Mouse (Mus musculus) midbrain, embryonic 15.5 days (tissue): ENCODE data around the gene Comtd1. TPM values are rescaled to one million over a fixed set of nuclear protein-coding genes. Genes with fewer than 3 reads are reported as not detected.

Experiments used
- ATAC-seq: fragments of 200-750 bp; cut with Nextera tagmentation; replicated peaks from 2 replicates; pipeline ENCODE4 v1.8.0; 2017; ENCODE audit warnings: moderate TSS enrichment
- H3K27ac ChIP-seq: fragments of 300-500 bp; sonication (generic); 2 replicates; pipeline ENCODE4 v1.5.1; 2015; ENCODE audit warnings: mild to moderate bottlenecking, inconsistent platforms
- H3K27me3 ChIP-seq: fragments of 300-500 bp; sonication (generic); replicated peaks from 2 replicates; pipeline ENCODE4 v1.6.1; 2015; ENCODE audit warnings: inconsistent platforms
- H3K36me3 ChIP-seq: fragments of 300-500 bp; sonication (generic); replicated peaks from 2 replicates; pipeline ENCODE4 v1.6.1; 2015; ENCODE audit warnings: inconsistent platforms
- H3K4me1 ChIP-seq: fragments of 300-500 bp; sonication (generic); 2 replicates; pipeline ENCODE4 v1.6.1; 2015; ENCODE audit warnings: inconsistent platforms
- H3K4me2 ChIP-seq: fragments of 300-500 bp; sonication (generic); 2 replicates; pipeline ENCODE4 v1.6.1; 2015; ENCODE audit warnings: inconsistent platforms, mild to moderate bottlenecking, moderate library complexity
- H3K4me3 ChIP-seq: fragments of 300-500 bp; sonication (generic); 2 replicates; pipeline ENCODE4 v1.5.1; 2015; ENCODE audit warnings: mild to moderate bottlenecking, inconsistent platforms
- H3K9ac ChIP-seq: fragments of 300-500 bp; sonication (generic); 2 replicates; pipeline ENCODE4 v1.6.1; 2015; ENCODE audit warnings: mild to moderate bottlenecking, inconsistent platforms
- H3K9me3 ChIP-seq: fragments of 300-500 bp; sonication (generic); 2 replicates; pipeline ENCODE4 v1.6.1; 2016; ENCODE audit warnings: inconsistent platforms
- WGBS: fragments of 180-500 bp; shearing (Covaris S2); methylation state at CpG from one replicate; pipeline ENCODE4 v1.1.7; 2015; ENCODE audit warnings: mixed read lengths; 5-methylcytosine and 5-hydroxymethylcytosine counted together
- polyA plus RNA-seq: library from polyadenylated mRNA; unstranded; fragments of >200 nt; fragmentation: Nextera tagmentation; extraction: Ambion mirVana; gene quantifications from 2 replicates; pipeline ENCODE4 v1.2.1, GENCODE M21; 2015

Comtd1 gene
- polyA plus RNA-seq = 52.3 and 54.4 TPM in 2 replicates

GRCm38 (mm10) chr14:21848166-21849154 lies at the start of gene Comtd1:
Gene Comtd1, minus strand, starts transcription at chr14:21848977.
- H3K4me3 ChIP-seq = peak within 1 kb of the TSS; percentile 76
- peak; percentile 91 for ATAC-seq
- H3K36me3 ChIP-seq = peaks cover 7% of the 10 kb centered on the region; the same call in 1 of the 2 replicates
- peaks cover 21% of the 10 kb centered on the region for H3K4me1 ChIP-seq
- H3K9me3 ChIP-seq = no peaks in the 10 kb centered on the region
- under 1% methylated on average over 51 of the region's 51 CpGs for WGBS
- H3K27ac ChIP-seq = peak within 1 kb of the TSS; percentile 73
- H3K9ac ChIP-seq = peak within 1 kb of the TSS; percentile 85
- H3K4me2 ChIP-seq = peak within 1 kb of the TSS; percentile 100
- H3K27me3 ChIP-seq = no peaks in the 10 kb centered on the region

DNA sequence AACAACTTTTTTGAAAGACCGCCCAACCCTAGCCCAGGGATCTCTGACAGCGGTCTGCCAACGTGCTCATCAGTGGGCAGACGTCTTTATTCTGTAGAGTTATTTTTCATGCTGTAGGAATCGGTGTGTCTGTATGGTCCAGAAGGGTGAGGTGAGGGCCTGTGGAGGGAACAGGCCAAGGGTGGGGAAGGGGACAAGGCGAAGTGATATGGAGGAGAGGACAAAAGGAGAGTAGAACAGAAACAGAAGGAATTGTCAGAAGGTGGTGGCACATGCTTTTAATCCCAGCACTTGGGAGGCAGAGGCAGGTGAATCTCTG lies 43.5 kb upstream of the Comtd1 start:
- Histone ChIP-seq H3K4me3 (no peak overlapping the region), H3K9me3 (no peaks in the 10 kb centered on the region), H3K4me2 (no peak overlapping the region), H3K4me1 (0 out of 2 replicates have a peak, but pooled peaks cover 3% of the 10 kb centered on the region), H3K27me3 (no peaks in the 10 kb centered on the region), H3K9ac (no peak overlapping the region), H3K36me3 (no peaks in the 10 kb centered on the region), H3K27ac (no peak overlapping the region)
- ATAC-seq = no peak
- 71% methylated on average over 6 of the region's 6 CpGs for WGBS

GRCm38 (mm10) chr14:21891581-21892340 lies 43.0 kb upstream of the Comtd1 start:
- no peak overlapping the region for H3K27ac ChIP-seq
- H3K27me3 ChIP-seq = no peaks in the 10 kb centered on the region
- H3K4me3 ChIP-seq = no peak overlapping the region
- H3K4me2 ChIP-seq = no peak overlapping the region
- H3K9ac ChIP-seq = no peak overlapping the region
- no peaks in the 10 kb centered on the region for H3K36me3 ChIP-seq
- 30% methylated on average over 15 of the region's 15 CpGs for WGBS
- 0 out of 2 replicates have a peak, but pooled peaks cover 3% of the 10 kb centered on the region for H3K4me1 ChIP-seq
- no peaks in the 10 kb centered on the region for H3K9me3 ChIP-seq
- ATAC-seq = no peak

- Histone ChIP-seq H3K9ac (no peak overlapping the region), H3K4me2 (no peak overlapping the region), H3K4me3 (no peak overlapping the region), H3K4me1 (0 out of 2 replicates have a peak, but pooled peaks cover 3% of the 10 kb centered on the region), H3K27ac (no peak overlapping the region), H3K27me3 (no peaks in the 10 kb centered on the region), H3K9me3 (no peaks in the 10 kb centered on the region), H3K36me3 (no peaks in the 10 kb centered on the region)
- 85% methylated on average over 2 of the region's 2 CpGs for WGBS
- ATAC-seq = no peak
These were observed 41.7 kb upstream of the Comtd1 start for GRCm38 (mm10) chr14:21890430-21890829.

- no peak overlapping the region for H3K4me3 ChIP-seq
- H3K9me3 ChIP-seq = no peaks in the 10 kb centered on the region
- H3K36me3 ChIP-seq = no peaks in the 10 kb centered on the region
- ATAC-seq = no peak
- WGBS = 86% methylated on average over 7 of the region's 7 CpGs
- no peaks in the 10 kb centered on the region for H3K27me3 ChIP-seq
- no peak overlapping the region for H3K9ac ChIP-seq
- H3K27ac ChIP-seq = no peak overlapping the region
- H3K4me1 ChIP-seq = no peaks in the 10 kb centered on the region
- H3K4me2 ChIP-seq = no peak overlapping the region
These were observed 18.0 kb upstream of the Comtd1 start for GRCm38 (mm10) chr14:21866816-21867215.

DNA sequence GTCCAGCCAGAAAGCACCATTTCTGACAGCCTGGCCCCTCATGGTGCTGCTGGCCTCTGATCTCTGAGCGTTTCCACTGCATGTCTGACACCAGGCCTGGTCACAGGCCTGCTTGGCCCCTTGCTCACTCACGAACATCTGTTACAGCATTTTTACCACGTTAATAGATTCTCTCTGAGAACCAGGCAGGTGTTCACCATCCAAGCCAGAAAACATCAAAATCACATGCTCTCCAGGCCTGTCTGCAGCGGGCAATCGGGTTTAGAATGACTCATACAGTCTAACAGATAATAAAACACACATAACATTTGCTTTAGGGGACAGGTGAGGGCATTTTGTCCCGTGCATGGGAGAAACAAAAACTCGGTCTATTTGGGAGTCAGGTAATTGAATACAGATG lies 17.5 kb upstream of the Comtd1 start:
- no peaks in the 10 kb centered on the region for H3K4me1 ChIP-seq
- H3K9me3 ChIP-seq = no peaks in the 10 kb centered on the region
- 69% methylated on average over 7 of the region's 7 CpGs for WGBS
- H3K27me3 ChIP-seq = no peaks in the 10 kb centered on the region
- no peak overlapping the region for H3K4me3 ChIP-seq
- no peak overlapping the region for H3K27ac ChIP-seq
- ATAC-seq = no peak
- H3K36me3 ChIP-seq = no peaks in the 10 kb centered on the region
- H3K9ac ChIP-seq = no peak overlapping the region
- no peak overlapping the region for H3K4me2 ChIP-seq

DNA sequence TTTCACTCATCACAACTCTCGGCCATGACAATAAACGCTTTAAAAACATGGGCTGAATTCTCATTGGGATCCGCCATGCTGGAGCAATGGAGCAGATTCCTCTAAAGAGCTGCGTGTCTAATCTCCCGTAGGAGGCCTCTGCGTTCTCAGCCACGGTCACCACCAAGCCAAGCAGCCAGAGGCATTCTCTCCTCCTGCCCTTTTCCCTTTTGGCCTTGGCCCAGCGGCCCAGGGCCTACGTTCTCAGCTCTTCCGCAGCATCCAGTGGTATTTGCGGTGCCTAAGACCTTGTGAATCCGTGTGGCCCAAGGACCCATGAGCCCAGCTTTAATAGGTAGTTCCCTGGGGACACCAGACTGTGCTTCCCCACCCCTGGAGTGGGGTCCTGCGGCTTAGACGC lies 8.1 kb upstream of the Comtd1 start:
- Histone ChIP-seq H3K27me3 (no peaks in the 10 kb centered on the region), H3K9me3 (no peaks in the 10 kb centered on the region), H3K27ac (no peak overlapping the region), H3K36me3 (no peaks in the 10 kb centered on the region), H3K4me1 (peaks cover 11% of the 10 kb centered on the region), H3K4me3 (no peak overlapping the region), H3K4me2 (no peak overlapping the region), H3K9ac (no peak overlapping the region)
- WGBS = 81% methylated on average over 14 of the region's 14 CpGs
- no peak for ATAC-seq

- ATAC-seq = no peak
- Histone ChIP-seq H3K9me3 (no peaks in the 10 kb centered on the region), H3K4me3 (no peak overlapping the region), H3K9ac (no peak overlapping the region), H3K27me3 (no peaks in the 10 kb centered on the region), H3K4me1 (peaks cover 11% of the 10 kb centered on the region), H3K27ac (no peak overlapping the region), H3K36me3 (no peaks in the 10 kb centered on the region), H3K4me2 (no peak overlapping the region)
- 33% methylated on average over 3 of the region's 3 CpGs for WGBS
These were observed 7.2 kb upstream of the Comtd1 start for GRCm38 (mm10) chr14:21855961-21856360.

DNA sequence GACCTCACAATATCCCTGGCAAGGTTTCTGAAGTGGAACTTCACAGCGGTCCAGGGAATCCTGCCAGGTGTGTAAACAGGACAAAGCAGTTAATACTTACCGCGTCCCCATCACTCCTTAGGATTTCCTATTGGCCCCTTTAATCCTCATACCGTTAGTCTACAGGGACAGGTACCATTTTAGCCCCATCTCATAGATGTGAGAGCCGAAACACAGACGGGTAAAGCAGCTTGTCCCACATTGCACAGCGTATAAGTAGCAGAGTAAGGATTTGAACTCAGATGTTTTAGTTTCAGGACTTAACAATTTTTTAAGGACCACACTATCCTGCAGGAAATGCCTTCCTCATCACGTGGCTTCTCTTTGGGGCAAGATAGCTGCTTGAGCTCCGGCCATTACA lies 5.5 kb upstream of the Comtd1 start:
- no peak overlapping the region for H3K27ac ChIP-seq
- H3K36me3 ChIP-seq = no peaks in the 10 kb centered on the region
- no peak overlapping the region for H3K4me3 ChIP-seq
- peaks cover 11% of the 10 kb centered on the region for H3K4me1 ChIP-seq
- no peak for ATAC-seq
- H3K9ac ChIP-seq = no peak overlapping the region
- H3K4me2 ChIP-seq = peak overlapping the region; percentile 49; the same call in 1 of the 2 replicates
- no peaks in the 10 kb centered on the region for H3K9me3 ChIP-seq
- H3K27me3 ChIP-seq = no peaks in the 10 kb centered on the region
- 83% methylated on average over 9 of the region's 9 CpGs for WGBS

DNA sequence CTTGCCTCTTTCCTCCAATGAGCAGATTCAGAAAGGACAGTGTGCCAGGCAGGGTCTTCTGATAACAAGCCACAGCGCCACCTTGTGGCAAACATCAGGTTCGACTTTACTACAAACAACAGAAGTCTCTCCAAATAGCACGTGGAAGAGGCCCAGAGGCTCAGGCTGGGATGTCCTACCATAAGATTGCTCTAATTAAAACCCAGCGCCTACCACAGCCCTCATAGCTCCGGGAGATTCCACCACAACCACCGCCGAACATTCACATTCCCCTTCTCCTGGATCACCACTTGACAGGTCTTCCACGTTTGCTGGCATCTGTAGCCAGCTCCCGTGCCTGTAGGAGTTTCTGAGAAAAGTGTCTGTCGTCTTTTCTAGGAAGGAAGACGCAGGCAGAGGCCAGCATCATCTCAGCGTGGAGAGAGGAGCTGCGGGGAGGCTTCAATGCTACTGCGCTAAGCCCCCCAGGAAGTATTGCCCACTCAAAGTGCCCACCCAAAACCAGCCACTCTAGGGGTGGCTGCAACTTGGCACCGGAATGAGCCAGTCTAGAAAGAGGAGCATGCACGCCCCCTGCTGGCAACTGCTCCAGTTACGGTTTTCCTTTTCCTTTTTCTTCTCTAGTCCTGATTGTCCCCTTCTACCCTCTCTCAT lies 4.8 kb upstream of the Comtd1 start:
- ATAC-seq = no peak
- Histone ChIP-seq H3K27me3 (no peaks in the 10 kb centered on the region), H3K27ac (peak overlapping the region; percentile 59; the same call in 1 of the 2 replicates), H3K36me3 (no peaks in the 10 kb centered on the region), H3K9me3 (no peaks in the 10 kb centered on the region), H3K4me3 (peak overlapping the region; percentile 22), H3K9ac (no peak overlapping the region), H3K4me1 (peaks cover 11% of the 10 kb centered on the region), H3K4me2 (peak overlapping the region; percentile 49)
- 8% methylated on average over 17 of the region's 17 CpGs for WGBS

DNA sequence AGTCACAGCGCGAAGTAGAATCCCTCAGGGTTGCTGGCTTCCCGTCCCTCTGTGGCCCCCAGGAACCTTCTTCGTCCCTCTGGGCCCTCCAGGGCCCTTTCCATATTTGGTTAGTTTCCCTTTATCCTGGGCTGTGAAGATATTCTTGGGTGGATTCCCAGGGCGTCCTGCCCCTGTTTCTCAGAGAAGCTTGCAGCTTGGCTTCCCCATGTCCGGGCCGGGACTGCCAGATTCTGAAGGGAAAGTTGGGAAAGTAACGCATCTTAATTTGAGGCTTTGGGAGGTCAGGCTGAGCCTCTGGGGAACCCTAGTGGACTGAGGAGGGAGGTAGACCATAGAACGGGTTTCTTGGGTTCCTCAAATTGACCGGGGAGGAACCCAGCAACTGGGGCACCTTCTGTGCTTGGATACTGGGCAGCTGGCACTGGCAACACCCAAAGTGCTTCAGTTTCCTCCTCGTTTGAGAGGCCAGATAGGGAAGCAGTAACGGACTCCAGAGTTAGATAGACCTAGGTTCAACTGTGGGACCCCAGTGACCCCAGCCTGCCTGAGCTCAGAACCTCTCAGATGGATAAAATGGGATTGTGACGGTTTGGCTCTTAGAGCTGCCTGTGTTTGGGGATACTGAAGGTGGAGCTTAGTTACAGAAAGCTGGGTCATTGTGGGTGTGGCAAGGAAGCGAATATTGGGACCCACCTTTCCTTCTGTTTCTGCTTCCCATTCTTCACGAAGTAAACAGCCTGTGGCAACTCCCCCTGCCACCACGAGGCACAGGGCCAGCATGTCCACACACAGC lies 3.4 kb upstream of the Comtd1 start:
- no peak overlapping the region for H3K27ac ChIP-seq
- H3K27me3 ChIP-seq = no peaks in the 10 kb centered on the region
- ATAC-seq = no peak
- H3K4me2 ChIP-seq = no peak overlapping the region
- 81% methylated on average over 16 of the region's 16 CpGs for WGBS
- no peaks in the 10 kb centered on the region for H3K36me3 ChIP-seq
- peaks cover 23% of the 10 kb centered on the region for H3K4me1 ChIP-seq
- H3K4me3 ChIP-seq = no peak overlapping the region
- H3K9ac ChIP-seq = no peak overlapping the region
- H3K9me3 ChIP-seq = no peaks in the 10 kb centered on the region
